Mouse (Mus musculus) spleen, embryonic (tissue): ENCODE results near the gene Mospd3.

Source experiments
- CTCF ChIA-PET: fragments of 350-600 bp; sonication (Branson Sonifier 250); formaldehyde crosslinking; loops from one replicate; lab custom pipeline; 2022; lab: Charles Lee

The Mospd3 gene

GRCm38 (mm10) chr5:137600619-137601364 lies at the start of gene Mospd3:
Gene Mospd3 (minus strand): TSS chr5:137601058.
- CTCF ChIA-PET, result interaction anchor here (0.5 to 0.6 kb wide), 2 partner anchors 33 to 83 kb away, joined by 5 to 10 read pairs; no protein-coding TSS in a partner anchor

GRCm38 (mm10) chr5:137649669-137650571 lies 49.1 kb upstream of the Mospd3 start:
- CTCF ChIA-PET, result interaction anchor here (0.5 to 1.1 kb wide), 3 partner anchors 38 to 580 kb away, joined by 4 to 8 read pairs (median 4); no protein-coding TSS in a partner anchor

GRCm38 (mm10) chr5:137649251-137649650 lies 48.4 kb upstream of the Mospd3 start:
- CTCF ChIA-PET, result interaction anchor here (0.6 to 1.1 kb wide), 3 partner anchors 38 to 140 kb away, joined by 3 to 8 read pairs (median 4); no protein-coding TSS in a partner anchor

- CTCF ChIA-PET, result interaction anchor here (0.7 kb wide), 1 partner anchor 119 kb away, joined by 14 read pairs; no protein-coding TSS in a partner anchor
Measured at GRCm38 (mm10) chr5:137647827-137648601, 47.2 kb upstream of the Mospd3 start.

- CTCF ChIA-PET, result no interaction called here
Measured at GRCm38 (mm10) chr5:137645652-137646091, 44.8 kb upstream of the Mospd3 start, which contains the start of gene Irs3. Gene Irs3 (minus strand): TSS chr5:137645714.

GRCm38 (mm10) chr5:137645091-137645651 lies 44.3 kb upstream of the Mospd3 start:
- CTCF ChIA-PET, result interaction anchor here (0.5 to 0.6 kb wide), 2 partner anchors 104 to 142 kb away, joined by 3 read pairs; partner anchors contain the start of gene Mepce

GRCm38 (mm10) chr5:137644484-137644883 lies 43.6 kb upstream of the Mospd3 start:
- CTCF ChIA-PET, result interaction anchor here (0.5 to 0.6 kb wide), 2 partner anchors 104 to 143 kb away, joined by 3 read pairs; partner anchors contain the start of gene Mepce

GRCm38 (mm10) chr5:137642886-137643285 lies 42.0 kb upstream of the Mospd3 start:
- CTCF ChIA-PET, result interaction anchor here (1.1 kb wide), 1 partner anchor 9 kb away, joined by 5 read pairs; no protein-coding TSS in a partner anchor

GRCm38 (mm10) chr5:137641054-137641453 lies 40.2 kb upstream of the Mospd3 start, which contains the start of gene Sap25:
Gene Sap25 (plus strand): TSS chr5:137641334.
- CTCF ChIA-PET, result no interaction called here

GRCm38 (mm10) chr5:137639472-137639871 lies 38.6 kb upstream of the Mospd3 start:
- CTCF ChIA-PET, result no interaction called here

- CTCF ChIA-PET, result no interaction called here
Measured at GRCm38 (mm10) chr5:137633397-137634084, 32.7 kb upstream of the Mospd3 start.

- CTCF ChIA-PET, result interaction anchor here (0.8 kb wide), 1 partner anchor 20 kb away, joined by 4 read pairs; no protein-coding TSS in a partner anchor
Measured at GRCm38 (mm10) chr5:137631591-137631990, 30.7 kb upstream of the Mospd3 start.

GRCm38 (mm10) chr5:137631171-137631570 lies 30.3 kb upstream of the Mospd3 start:
- CTCF ChIA-PET, result interaction anchor here (0.6 to 0.8 kb wide), 2 partner anchors 21 to 1760 kb away, joined by 4 to 12 read pairs; no protein-coding TSS in a partner anchor

GRCm38 (mm10) chr5:137630602-137631001 lies 29.7 kb upstream of the Mospd3 start:
- CTCF ChIA-PET, result interaction anchor here (0.6 kb wide), 1 partner anchor 1759 kb away, joined by 12 read pairs; no protein-coding TSS in a partner anchor

- CTCF ChIA-PET, result no interaction called here
Measured at GRCm38 (mm10) chr5:137629906-137630545, 29.2 kb upstream of the Mospd3 start.

- CTCF ChIA-PET, result no interaction called here
Measured at GRCm38 (mm10) chr5:137629306-137629721, 28.5 kb upstream of the Mospd3 start.

GRCm38 (mm10) chr5:137628498-137629305 lies 27.8 kb upstream of the Mospd3 start, which contains the start of the genes Fbxo24, Lrch4 and Gm20605:
Gene Fbxo24 (minus strand): TSS chr5:137629002.
Gene Lrch4 (plus strand): TSS chr5:137629121.
Gene Gm20605 (plus strand): TSS chr5:137629175.
- CTCF ChIA-PET, result interaction anchor here (0.5 to 0.6 kb wide), 2 partner anchors 111 to 1665 kb away, joined by 3 to 5 read pairs; no protein-coding TSS in a partner anchor
